Mouse (Mus musculus): ENCODE results near the gene Rab5a. TPM values are rescaled to one million over a fixed set of nuclear protein-coding genes. Genes with fewer than 3 reads are reported as not detected.
A peak's percentile ranks its signal among the peaks of the same experiment; 100 is the strongest.

The Rab5a gene
- polyA plus RNA-seq, 1 experiment: 2.2 TPM

GRCm38 (mm10) chr17:53542536-53542935 is 63.5 kb downstream of the Rab5a start:
- TF ChIP-seq POLR2A (IDR thresholded peaks at IDR 0.05; ENCODE audit: low read depth, low read length): no peak
- no peak for TF ChIP-seq CTCF (IDR thresholded peaks at IDR 0.05; ENCODE audit: extremely low read depth, insufficient read length, insufficient replicate concordance, low read depth, low read length)
- WGBS: 91% methylated on average over 4 of the region's 4 CpGs
- H3K4me1 ChIP-seq (ENCODE audit: control insufficient read depth, insufficient read depth, insufficient read length, low read length): no peaks in the 10 kb centered on the region
- H3K27me3 ChIP-seq (ENCODE audit: control insufficient read depth, insufficient read depth, low read length): no peaks in the 10 kb centered on the region
- H3K4me3 ChIP-seq (ENCODE audit: low read depth, low read length): no peak overlapping the region
- H3K27ac ChIP-seq (ENCODE audit: insufficient read depth, low read depth, low read length): no peak overlapping the region
- no peaks in the 10 kb centered on the region for H3K36me3 ChIP-seq (ENCODE audit: control insufficient read depth, insufficient read depth, low read length)

DNA sequence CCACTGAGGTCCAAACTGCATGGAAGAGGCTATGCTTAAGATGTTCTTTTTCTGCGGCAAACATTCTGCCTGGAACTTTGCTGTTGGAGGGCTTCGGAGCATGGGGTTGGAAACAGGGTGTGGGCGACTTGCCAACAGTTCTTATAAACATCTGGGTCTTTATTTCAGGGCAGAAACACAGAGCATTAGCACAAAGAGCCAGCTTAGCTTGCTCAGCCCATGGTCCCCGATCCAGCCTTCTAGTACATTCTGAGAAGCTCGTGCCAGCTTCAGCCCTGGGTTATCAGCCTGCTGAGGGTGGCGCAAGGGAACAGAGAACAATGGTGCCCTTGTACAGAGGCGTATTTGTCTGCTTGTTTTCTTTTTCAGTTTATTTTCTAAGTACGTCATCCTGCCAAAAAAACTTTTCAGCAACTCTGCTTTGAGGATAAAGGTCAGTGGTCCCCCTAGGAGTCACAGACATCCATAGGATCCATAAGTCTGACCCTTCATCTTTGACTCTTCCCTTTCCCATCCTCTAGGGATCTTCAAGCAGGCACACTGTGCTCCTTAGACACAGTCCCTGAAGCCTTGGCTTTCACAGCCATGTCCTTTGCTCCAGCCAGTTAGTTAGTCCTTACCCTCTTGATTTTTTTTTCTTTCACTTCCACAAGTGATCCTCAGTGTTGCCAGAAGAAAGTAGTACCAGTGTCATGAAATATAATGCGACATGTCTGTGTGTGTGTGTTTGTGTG is 64.7 kb downstream of the Rab5a start:
- H3K27me3 ChIP-seq (ENCODE audit: control insufficient read depth, insufficient read depth, low read length): no peaks in the 10 kb centered on the region
- H3K27ac ChIP-seq (ENCODE audit: insufficient read depth, low read depth, low read length): no peak overlapping the region
- TF ChIP-seq POLR2A (IDR thresholded peaks at IDR 0.05; ENCODE audit: low read depth, low read length) (no peak), CTCF (IDR thresholded peaks at IDR 0.05; ENCODE audit: extremely low read depth, insufficient read length, insufficient replicate concordance, low read depth, low read length) (no peak)
- H3K4me1 ChIP-seq (ENCODE audit: control insufficient read depth, insufficient read depth, insufficient read length, low read length): no peaks in the 10 kb centered on the region
- H3K4me3 ChIP-seq (ENCODE audit: low read depth, low read length): no peak overlapping the region
- no peaks in the 10 kb centered on the region for H3K36me3 ChIP-seq (ENCODE audit: control insufficient read depth, insufficient read depth, low read length)
- 38% methylated on average over 9 of the region's 9 CpGs for WGBS

- no peak overlapping the region for H3K27ac ChIP-seq (ENCODE audit: insufficient read depth, low read depth, low read length)
- 86% methylated on average over 8 of the region's 8 CpGs for WGBS
- no peaks in the 10 kb centered on the region for H3K4me1 ChIP-seq (ENCODE audit: control insufficient read depth, insufficient read depth, insufficient read length, low read length)
- no peak overlapping the region for H3K4me3 ChIP-seq (ENCODE audit: low read depth, low read length)
- H3K27me3 ChIP-seq (ENCODE audit: control insufficient read depth, insufficient read depth, low read length): no peaks in the 10 kb centered on the region
- no peak for TF ChIP-seq POLR2A (IDR thresholded peaks at IDR 0.05; ENCODE audit: low read depth, low read length)
- TF ChIP-seq CTCF (IDR thresholded peaks at IDR 0.05; ENCODE audit: extremely low read depth, insufficient read length, insufficient replicate concordance, low read depth, low read length): no peak
- no peaks in the 10 kb centered on the region for H3K36me3 ChIP-seq (ENCODE audit: control insufficient read depth, insufficient read depth, low read length)
These were observed 72.6 kb downstream of the Rab5a start for GRCm38 (mm10) chr17:53551306-53552299.

DNA sequence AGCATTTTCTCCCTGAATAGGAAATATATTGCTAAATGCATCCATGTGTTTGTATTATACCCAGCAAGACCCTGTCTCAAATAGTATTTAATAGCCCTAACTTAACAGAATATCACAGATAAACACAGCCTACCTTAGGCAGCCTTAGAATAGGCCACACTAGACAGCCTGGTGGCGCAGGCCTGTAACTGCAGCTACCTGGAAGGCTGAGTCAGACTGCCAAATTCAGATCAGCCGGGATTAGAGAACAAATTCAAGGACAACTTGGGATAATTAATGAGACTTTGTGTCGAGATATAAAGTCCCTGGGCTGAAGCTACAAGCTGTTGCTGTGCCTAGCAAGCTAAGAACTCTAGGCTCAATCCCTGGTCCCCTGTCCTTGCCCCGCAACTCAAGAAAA is 75.1 kb downstream of the Rab5a start:
- no peaks in the 10 kb centered on the region for H3K27me3 ChIP-seq (ENCODE audit: control insufficient read depth, insufficient read depth, low read length)
- TF ChIP-seq POLR2A (IDR thresholded peaks at IDR 0.05; ENCODE audit: low read depth, low read length) (no peak), CTCF (IDR thresholded peaks at IDR 0.05; ENCODE audit: extremely low read depth, insufficient read length, insufficient replicate concordance, low read depth, low read length) (peak; percentile 47; the same call in 1 of the 2 replicates)

GRCm38 (mm10) chr17:53554813-53555212 is 75.8 kb downstream of the Rab5a start:
- Histone ChIP-seq H3K4me1 (ENCODE audit: control insufficient read depth, insufficient read depth, insufficient read length, low read length) (no peaks in the 10 kb centered on the region), H3K4me3 (ENCODE audit: low read depth, low read length) (no peak overlapping the region), H3K27ac (ENCODE audit: insufficient read depth, low read depth, low read length) (no peak overlapping the region), H3K36me3 (ENCODE audit: control insufficient read depth, insufficient read depth, low read length) (no peaks in the 10 kb centered on the region), H3K27me3 (ENCODE audit: control insufficient read depth, insufficient read depth, low read length) (no peaks in the 10 kb centered on the region)
- TF ChIP-seq POLR2A (IDR thresholded peaks at IDR 0.05; ENCODE audit: low read depth, low read length): no peak
- WGBS: 66% methylated on average over 3 of the region's 3 CpGs

More for the DNA sequence above, 75.1 kb downstream of the Rab5a start:
- WGBS: 55% methylated on average over 4 of the region's 4 CpGs
- H3K4me1 ChIP-seq (ENCODE audit: control insufficient read depth, insufficient read depth, insufficient read length, low read length): no peaks in the 10 kb centered on the region
- no peak overlapping the region for H3K4me3 ChIP-seq (ENCODE audit: low read depth, low read length)
- no peak overlapping the region for H3K27ac ChIP-seq (ENCODE audit: insufficient read depth, low read depth, low read length)
- no peaks in the 10 kb centered on the region for H3K36me3 ChIP-seq (ENCODE audit: control insufficient read depth, insufficient read depth, low read length)

Other genes starting within 250 kb of the Rab5a start
- 0.03 and 0.08 TPM in 2 replicates for gene Efhb, start 15.9 kb upstream of the Rab5a start, polyA plus RNA-seq (2012; rRNA removed)
- not detected in 2 replicates for gene Pp2d1, start 60.2 kb downstream of the Rab5a start, polyA plus RNA-seq (2012; rRNA removed)
- gene Kat2b, start 87.6 kb downstream of the Rab5a start, polyA plus RNA-seq (2012; rRNA removed): 4.4 and 8.5 TPM in 2 replicates
- gene Sgo1, start 210.1 kb downstream of the Rab5a start, polyA plus RNA-seq (2012; rRNA removed): 0.24 and 0.39 TPM in 2 replicates